Mouse (Mus musculus) lung, embryonic 16.5 days (tissue): ENCODE measurements at regions not wholly inside any gene's neighbourhood (a gene's known extent, or its start where the extent isn't known, plus 50 kb on each side); places are given as distances from the start of the nearest gene placed in this dataset.

Experiments used
- ATAC-seq: fragments of 200-750 bp; cut with Nextera tagmentation; 2 replicates; pipeline ENCODE4 v1.8.0; 2017; ENCODE audit warnings: low read depth, mild to moderate bottlenecking, moderate library complexity
- H3K27ac ChIP-seq: fragments of 300-500 bp; sonication (generic); 2 replicates; pipeline ENCODE4 v1.5.1; 2014; ENCODE audit warnings: mild to moderate bottlenecking, control low read depth, low read length
- H3K27me3 ChIP-seq: fragments of 300-500 bp; sonication (generic); 2 replicates; pipeline ENCODE4 v1.6.1; 2014; ENCODE audit warnings: low read depth, low read length, mixed read lengths; ENCODE audit not compliant: control insufficient read depth, insufficient read depth
- H3K36me3 ChIP-seq: fragments of 300-500 bp; sonication (generic); 2 replicates; pipeline ENCODE4 v1.6.1; 2014; ENCODE audit warnings: low read length; ENCODE audit not compliant: control insufficient read depth, insufficient read depth
- H3K4me1 ChIP-seq: fragments of 300-500 bp; sonication (generic); replicated peaks from 2 replicates; pipeline ENCODE4 v1.6.1; 2014; ENCODE audit warnings: low read length, mixed read lengths; ENCODE audit not compliant: control insufficient read depth, insufficient read depth
- H3K4me2 ChIP-seq: fragments of 300-500 bp; sonication (generic); 2 replicates; pipeline ENCODE4 v1.6.1; 2014; ENCODE audit warnings: low read depth, low read length, control low read depth
- H3K4me3 ChIP-seq: fragments of 300-500 bp; sonication (generic); 2 replicates; pipeline ENCODE4 v1.5.1; 2014; ENCODE audit warnings: mild to moderate bottlenecking, low read length, control low read depth
- H3K9ac ChIP-seq: fragments of 300-500 bp; sonication (generic); 2 replicates; pipeline ENCODE4 v1.6.1; 2014; ENCODE audit warnings: low read length, control low read depth
- H3K9me3 ChIP-seq: fragments of 300-500 bp; sonication (generic); 2 replicates; pipeline ENCODE4 v1.6.1; 2016; ENCODE audit warnings: low read length; ENCODE audit not compliant: control insufficient read depth
- WGBS: fragments of 180-500 bp; shearing (Covaris S2); extraction: QIAGEN DNeasy Blood & Tissue Kit; methylation state at CpG from one replicate; pipeline ENCODE4 v1.1.7; 2014; 5-methylcytosine and 5-hydroxymethylcytosine counted together

DNA sequence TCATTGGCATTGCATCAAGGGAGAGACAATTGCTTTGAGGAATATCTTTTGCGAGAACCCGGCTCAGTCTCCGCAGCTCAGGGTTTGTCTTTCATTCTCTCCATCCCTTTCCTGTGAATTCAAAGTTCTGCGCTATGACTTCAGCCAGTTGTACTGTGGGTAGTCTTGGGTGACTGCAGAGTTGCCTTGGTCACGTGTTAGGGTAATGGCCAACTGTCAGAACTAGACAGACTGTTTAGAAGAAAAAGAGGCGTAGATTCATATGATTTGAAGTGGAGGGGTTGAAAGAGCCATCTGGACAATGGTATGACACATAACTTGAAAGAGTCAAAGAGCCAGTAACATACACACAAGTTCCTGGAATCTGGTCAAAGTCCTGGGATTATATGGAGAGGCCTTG lies 226.5 kb upstream of the Nr2f2 start:
- ATAC-seq: no peak
- no peaks in the 10 kb centered on the region for H3K9me3 ChIP-seq
- no peak overlapping the region for H3K4me2 ChIP-seq
- WGBS: 67% methylated on average over 6 of the region's 6 CpGs
- peaks cover 16% of the 10 kb centered on the region for H3K4me1 ChIP-seq
- H3K9ac ChIP-seq: no peak overlapping the region
- H3K27ac ChIP-seq: no peak overlapping the region
- H3K4me3 ChIP-seq: no peak overlapping the region
- H3K27me3 ChIP-seq: no peaks in the 10 kb centered on the region
- H3K36me3 ChIP-seq: no peaks in the 10 kb centered on the region

DNA sequence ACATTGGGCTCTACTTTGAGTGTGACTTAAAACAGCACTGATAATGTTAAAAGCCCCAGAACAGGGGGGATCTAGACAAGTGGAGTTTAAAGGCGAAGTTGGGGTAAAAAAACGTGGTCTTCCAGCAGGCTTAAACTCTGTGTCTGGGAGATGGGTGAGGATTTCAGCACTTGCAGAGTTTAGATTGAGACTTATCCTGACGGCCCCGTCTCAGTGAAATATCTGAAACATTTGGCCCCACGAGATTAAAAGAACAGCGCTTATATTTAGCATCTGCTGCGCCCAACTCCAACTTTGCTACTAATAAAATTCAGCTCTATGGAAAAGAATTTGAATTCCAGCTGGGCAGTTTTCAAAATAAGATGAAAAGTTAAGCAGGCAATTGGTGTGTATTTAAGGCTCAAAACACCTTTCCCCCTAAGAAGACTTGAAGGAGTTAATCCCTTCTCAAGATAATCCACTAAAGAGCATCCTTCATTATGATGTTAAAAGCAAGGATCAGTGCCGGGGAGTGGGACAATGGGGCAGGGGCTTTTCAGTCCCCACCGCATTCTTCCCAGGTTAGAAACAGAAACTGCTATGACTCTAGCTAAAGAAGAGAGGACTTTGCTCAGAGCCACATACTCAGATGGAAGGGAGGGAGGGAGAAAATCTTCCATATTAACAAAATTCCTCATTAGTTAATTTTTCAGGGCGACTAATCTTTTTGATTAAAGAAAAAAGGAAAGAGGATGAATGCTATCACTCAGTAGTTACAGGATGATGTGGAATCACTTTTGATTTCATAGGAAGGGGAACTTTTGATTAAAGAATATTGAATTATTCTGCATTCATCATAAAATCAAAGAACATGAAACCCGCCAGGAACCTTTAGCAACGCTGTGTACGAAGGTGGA lies 225.1 kb upstream of the Nr2f2 start:
- no peak overlapping the region for H3K4me2 ChIP-seq
- no peak overlapping the region for H3K4me3 ChIP-seq
- 50% methylated on average over 13 of the region's 13 CpGs for WGBS
- no peak overlapping the region for H3K9ac ChIP-seq
- H3K27ac ChIP-seq: no peak overlapping the region
- no peaks in the 10 kb centered on the region for H3K36me3 ChIP-seq
- peaks cover 16% of the 10 kb centered on the region for H3K4me1 ChIP-seq
- no peaks in the 10 kb centered on the region for H3K9me3 ChIP-seq
- no peaks in the 10 kb centered on the region for H3K27me3 ChIP-seq
- ATAC-seq: no peak

DNA sequence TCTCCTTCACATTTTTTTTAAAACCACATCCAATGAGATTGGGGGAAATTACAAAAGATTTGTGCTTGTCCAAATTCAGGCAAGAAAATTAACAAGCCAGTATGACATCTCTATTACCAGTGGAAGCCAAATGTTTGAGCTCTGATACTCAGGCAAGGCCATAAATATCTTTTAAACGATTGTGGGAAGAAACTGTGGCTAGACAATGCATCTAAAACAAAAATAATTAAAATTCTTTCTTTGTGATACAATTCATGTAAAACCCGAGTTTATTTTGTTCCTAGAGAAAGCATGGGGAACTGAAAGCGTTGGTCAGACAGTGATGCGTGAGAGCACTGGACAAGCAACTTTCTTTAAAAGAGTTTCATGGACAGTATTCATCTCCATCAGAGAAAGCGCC lies 223.2 kb upstream of the Nr2f2 start:
- no peak for ATAC-seq
- H3K27me3 ChIP-seq: no peaks in the 10 kb centered on the region
- H3K36me3 ChIP-seq: no peaks in the 10 kb centered on the region
- no peak overlapping the region for H3K9ac ChIP-seq
- H3K4me1 ChIP-seq: peaks cover 16% of the 10 kb centered on the region
- H3K9me3 ChIP-seq: no peaks in the 10 kb centered on the region
- no peak overlapping the region for H3K4me2 ChIP-seq
- H3K27ac ChIP-seq: peak overlapping the region; percentile 48; the same call in 1 of the 2 replicates
- no peak overlapping the region for H3K4me3 ChIP-seq
- WGBS: 46% methylated on average over 5 of the region's 5 CpGs

DNA sequence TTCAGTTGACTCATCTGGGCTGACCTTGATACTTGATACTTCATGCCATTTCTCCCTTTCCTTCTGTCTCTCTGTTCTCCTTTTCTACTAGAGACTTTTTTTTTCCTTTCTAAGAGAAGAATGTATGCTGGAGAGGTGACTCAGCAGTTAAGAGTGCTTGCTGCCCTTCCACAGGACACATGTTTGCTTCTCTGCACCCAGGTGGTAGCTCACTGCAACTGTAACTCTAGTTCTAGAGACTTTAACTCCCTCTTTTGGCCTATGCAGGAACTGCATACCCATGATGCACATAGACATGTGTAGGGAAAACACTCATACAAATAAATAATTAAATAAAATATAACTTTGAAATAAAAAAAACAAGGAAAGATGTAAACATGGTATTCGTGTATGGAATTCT lies 221.5 kb upstream of the Nr2f2 start:
- 82% methylated on average over 1 of the region's 1 CpGs for WGBS

DNA sequence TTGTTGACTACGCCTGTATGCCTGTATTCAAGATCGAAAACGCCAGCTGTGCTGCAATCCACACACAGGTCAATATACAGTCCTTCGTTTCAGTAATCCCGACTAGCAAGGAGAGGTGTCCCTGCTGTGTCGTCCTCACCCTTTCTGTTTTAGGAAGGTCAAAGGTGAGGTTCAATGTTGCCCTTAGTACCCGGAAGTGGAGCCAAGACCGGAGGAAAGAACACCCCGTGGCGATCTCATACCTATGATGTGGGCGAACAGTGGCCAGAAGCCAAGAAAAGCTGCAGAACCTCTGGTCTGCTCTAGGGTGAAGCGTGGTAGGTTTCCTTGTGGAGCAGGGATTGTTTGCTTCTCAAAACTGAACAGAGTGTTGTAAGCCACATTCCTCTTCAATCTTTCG lies 217.9 kb upstream of the Nr2f2 start:
- ATAC-seq: no peak
- no peak overlapping the region for H3K4me3 ChIP-seq
- no peaks in the 10 kb centered on the region for H3K27me3 ChIP-seq
- no peaks in the 10 kb centered on the region for H3K9me3 ChIP-seq
- no peaks in the 10 kb centered on the region for H3K4me1 ChIP-seq
- H3K4me2 ChIP-seq: no peak overlapping the region
- no peak overlapping the region for H3K27ac ChIP-seq
- H3K36me3 ChIP-seq: no peaks in the 10 kb centered on the region
- H3K9ac ChIP-seq: no peak overlapping the region
- WGBS: 65% methylated on average over 13 of the region's 13 CpGs

More for the DNA sequence above, 221.5 kb upstream of the Nr2f2 start:
- Histone ChIP-seq H3K36me3 (no peaks in the 10 kb centered on the region), H3K9me3 (no peaks in the 10 kb centered on the region), H3K9ac (no peak overlapping the region), H3K4me3 (no peak overlapping the region), H3K4me2 (no peak overlapping the region), H3K27me3 (no peaks in the 10 kb centered on the region), H3K27ac (no peak overlapping the region), H3K4me1 (peaks cover 9% of the 10 kb centered on the region)
- ATAC-seq: no peak

DNA sequence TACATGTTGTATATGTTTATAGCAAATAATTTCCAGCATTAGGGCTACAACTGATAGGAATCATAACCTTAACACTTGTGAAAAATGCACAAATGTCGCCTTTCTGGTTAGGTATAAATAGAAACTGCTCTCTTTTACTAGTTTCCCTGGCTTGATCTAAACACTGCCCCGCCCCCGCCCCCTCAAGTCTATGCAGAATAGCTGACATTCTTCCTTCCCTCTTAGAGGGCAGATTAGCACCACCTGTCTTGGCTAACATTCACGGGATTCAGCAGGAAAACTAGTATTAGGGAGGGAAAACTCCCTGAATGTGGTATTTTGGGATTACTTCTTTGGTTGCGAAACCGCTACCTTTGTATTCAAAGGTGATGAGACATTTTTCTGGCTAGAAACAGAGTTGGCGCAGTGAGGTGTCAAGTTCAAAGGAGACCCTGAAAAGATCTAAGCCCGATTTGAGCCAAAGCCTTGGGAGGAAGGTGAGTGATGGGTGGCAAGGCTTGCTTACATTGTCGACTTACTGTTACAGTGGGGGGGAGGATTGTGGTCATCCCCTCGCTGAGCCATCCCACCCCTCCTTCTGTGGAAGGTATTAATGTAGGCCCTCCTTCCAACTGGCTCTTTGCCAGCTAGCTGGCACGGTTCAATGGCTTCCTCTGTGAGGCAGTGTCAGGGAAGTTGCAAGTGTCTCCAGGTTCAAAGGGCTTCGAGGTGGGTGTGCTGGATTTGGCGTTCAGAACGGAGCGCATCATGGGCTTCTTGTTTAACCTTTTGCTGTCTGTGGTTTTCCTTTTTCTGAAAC lies 209.8 kb upstream of the Nr2f2 start:
- no peak overlapping the region for H3K4me3 ChIP-seq
- no peaks in the 10 kb centered on the region for H3K9me3 ChIP-seq
- H3K36me3 ChIP-seq: no peaks in the 10 kb centered on the region
- H3K27ac ChIP-seq: peak overlapping the region; percentile 77
- H3K27me3 ChIP-seq: no peaks in the 10 kb centered on the region
- ATAC-seq: peak; percentile 42; the same call in 1 of the 2 replicates
- WGBS: 29% methylated on average over 15 of the region's 15 CpGs
- peaks cover 20% of the 10 kb centered on the region for H3K4me1 ChIP-seq
- 0 out of 2 replicates have a peak overlapping the region, but pooled peaks have one; percentile 15 for H3K4me2 ChIP-seq
- H3K9ac ChIP-seq: no peak overlapping the region

DNA sequence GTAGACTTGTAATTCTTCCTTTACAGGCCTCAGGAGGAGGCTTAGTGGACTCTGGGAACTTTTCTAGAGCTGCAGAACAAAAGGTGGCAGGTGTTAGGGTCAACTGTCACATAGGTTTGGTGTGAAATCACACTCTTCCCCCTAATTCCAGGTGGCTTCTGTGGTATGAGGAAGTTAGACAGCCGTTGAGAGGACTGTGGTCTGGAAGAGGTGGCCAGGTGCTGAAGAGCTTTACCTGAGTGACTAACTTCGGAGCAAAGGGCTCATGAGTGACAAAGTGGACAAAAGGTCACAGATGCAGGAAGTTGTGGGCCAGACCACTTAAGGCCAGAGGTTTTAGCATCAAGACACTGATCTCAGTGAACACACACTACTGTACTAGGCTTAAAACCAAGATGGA lies 209.1 kb upstream of the Nr2f2 start:
- Histone ChIP-seq H3K9me3 (no peaks in the 10 kb centered on the region), H3K4me3 (no peak overlapping the region), H3K4me1 (peaks cover 20% of the 10 kb centered on the region), H3K4me2 (no peak overlapping the region), H3K27me3 (no peaks in the 10 kb centered on the region), H3K27ac (peak overlapping the region; percentile 77), H3K36me3 (no peaks in the 10 kb centered on the region), H3K9ac (no peak overlapping the region)
- WGBS: 39% methylated on average over 2 of the region's 2 CpGs
- ATAC-seq: peak; percentile 73

DNA sequence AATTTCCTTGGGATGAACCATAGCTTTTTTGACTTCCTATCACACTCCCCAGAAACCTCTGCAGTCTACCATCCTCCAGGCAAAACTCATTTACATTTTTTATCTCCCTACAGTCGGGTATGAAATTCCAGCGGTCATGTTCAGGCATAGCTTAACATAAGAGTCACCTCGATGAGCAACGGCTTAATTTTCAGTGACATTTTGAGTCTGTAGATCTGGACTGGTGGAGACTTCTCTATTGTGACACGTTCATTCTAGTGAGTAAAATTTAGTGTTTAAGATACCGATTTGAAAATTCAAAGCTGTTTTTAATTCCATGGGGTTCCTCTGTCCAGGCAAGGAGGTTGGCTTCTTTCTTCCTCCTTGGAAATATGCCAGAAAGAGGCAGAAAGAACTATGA lies 207.7 kb upstream of the Nr2f2 start:
- ATAC-seq: no peak

DNA sequence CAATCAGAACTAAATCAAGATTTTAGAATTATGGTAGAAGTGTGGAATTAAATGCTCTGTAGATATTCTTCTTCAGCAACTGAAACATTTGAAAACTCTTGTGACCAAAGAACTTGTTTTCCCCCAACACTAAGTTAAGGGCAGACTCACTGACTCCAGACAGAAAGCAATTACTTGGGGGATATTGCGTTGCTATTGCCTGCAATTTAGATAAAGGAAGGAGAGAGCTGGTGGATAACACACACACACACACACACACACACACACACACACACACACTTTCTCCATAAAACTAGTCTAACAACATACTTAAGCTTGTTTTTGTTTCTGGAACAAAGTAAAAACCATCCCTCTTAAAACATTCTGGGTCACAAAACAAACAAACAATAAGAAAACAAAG lies 198.5 kb upstream of the Nr2f2 start:
- H3K4me3 ChIP-seq: no peak overlapping the region
- ATAC-seq: no peak
- no peak overlapping the region for H3K9ac ChIP-seq
- no peaks in the 10 kb centered on the region for H3K36me3 ChIP-seq
- 74% methylated on average over 1 of the region's 1 CpGs for WGBS
- no peaks in the 10 kb centered on the region for H3K9me3 ChIP-seq
- H3K4me2 ChIP-seq: no peak overlapping the region
- H3K27ac ChIP-seq: no peak overlapping the region
- H3K27me3 ChIP-seq: no peaks in the 10 kb centered on the region
- H3K4me1 ChIP-seq: no peaks in the 10 kb centered on the region

More for the DNA sequence above, 207.7 kb upstream of the Nr2f2 start:
- Histone ChIP-seq H3K4me2 (no peak overlapping the region), H3K27ac (no peak overlapping the region; the same call in 1 of the 2 replicates), H3K27me3 (no peaks in the 10 kb centered on the region), H3K4me3 (no peak overlapping the region), H3K9ac (no peak overlapping the region), H3K9me3 (no peaks in the 10 kb centered on the region), H3K4me1 (peaks cover 20% of the 10 kb centered on the region), H3K36me3 (no peaks in the 10 kb centered on the region)
- WGBS: 40% methylated on average over 6 of the region's 6 CpGs
